Mouse (Mus musculus): ENCODE results near the gene Arrb1.

- TF ChIP-seq CTCF (IDR thresholded peaks at IDR 0.05; ENCODE audit: borderline replicate concordance, extremely low read depth, insufficient read depth, insufficient read length) (no peak), POLR2A (IDR thresholded peaks at IDR 0.05; ENCODE audit: borderline replicate concordance, extremely low read depth, insufficient read depth, insufficient read length, poor library complexity, severe bottlenecking) (no peak)
Observed at GRCm38 (mm10) chr7:99582867-99583266, 47.6 kb downstream of the Arrb1 start.
